Mouse (Mus musculus) layer of hippocampus, adult 11-12 months (tissue): ENCODE data around the gene Tmem30c.

ENCODE experiments used
- DNase-seq: peaks from one replicate; pipeline ENCODE4 v3.0.0; 2022; ENCODE audit warnings: low spot score

The Tmem30c gene

GRCm38 (mm10) chr16:57292765-57293164 lies at the start of gene Tmem30c:
TSS of gene Tmem30c (minus strand) at chr16:57292865.
- no peak for DNase-seq

- DNase-seq, result no peak
These were observed 47.9 kb upstream of the Tmem30c start for GRCm38 (mm10) chr16:57340613-57340898.

GRCm38 (mm10) chr16:57339765-57340612 lies 47.3 kb upstream of the Tmem30c start:
- no peak for DNase-seq

GRCm38 (mm10) chr16:57336770-57337423 lies 44.2 kb upstream of the Tmem30c start:
- DNase-seq, result no peak

- no peak for DNase-seq
These were observed 39.6 kb upstream of the Tmem30c start for GRCm38 (mm10) chr16:57332301-57332700.

- no peak for DNase-seq
These were observed 37.4 kb upstream of the Tmem30c start for GRCm38 (mm10) chr16:57330111-57330510.

GRCm38 (mm10) chr16:57329028-57329427 lies 36.4 kb upstream of the Tmem30c start:
- no peak for DNase-seq

GRCm38 (mm10) chr16:57326996-57327395 lies 34.3 kb upstream of the Tmem30c start:
- no peak for DNase-seq

GRCm38 (mm10) chr16:57319284-57320124 lies 26.8 kb upstream of the Tmem30c start:
- no peak for DNase-seq

GRCm38 (mm10) chr16:57318637-57319125 lies 26.0 kb upstream of the Tmem30c start:
- DNase-seq, result no peak

GRCm38 (mm10) chr16:57317882-57318636 lies 25.4 kb upstream of the Tmem30c start:
- DNase-seq, result no peak

GRCm38 (mm10) chr16:57317127-57317526 lies 24.5 kb upstream of the Tmem30c start:
- no peak for DNase-seq

GRCm38 (mm10) chr16:57315026-57315425 lies 22.4 kb upstream of the Tmem30c start:
- DNase-seq, result no peak

GRCm38 (mm10) chr16:57314236-57314635 lies 21.6 kb upstream of the Tmem30c start:
- DNase-seq, result no peak

GRCm38 (mm10) chr16:57313487-57313886 lies 20.8 kb upstream of the Tmem30c start:
- no peak for DNase-seq

- no peak for DNase-seq
These were observed 19.5 kb upstream of the Tmem30c start for GRCm38 (mm10) chr16:57312130-57312529.

- no peak for DNase-seq
These were observed 12.8 kb upstream of the Tmem30c start for GRCm38 (mm10) chr16:57305463-57305862.

GRCm38 (mm10) chr16:57303716-57304115 lies 11.1 kb upstream of the Tmem30c start:
- DNase-seq, result no peak

GRCm38 (mm10) chr16:57302792-57303698 lies 10.4 kb upstream of the Tmem30c start:
- no peak for DNase-seq

- peak; percentile 18 for DNase-seq
These were observed 8.9 kb upstream of the Tmem30c start for GRCm38 (mm10) chr16:57301512-57302115.
